Mouse (Mus musculus): Measurements from ENCODE around the gene AI467606.

- TF ChIP-seq CTCF (IDR thresholded peaks at IDR 0.05; ENCODE audit: low read depth, low read length) (no peak), POLR2A (IDR thresholded peaks at IDR 0.05; ENCODE audit: borderline replicate concordance, low read depth, low read length) (no peak)
Observed at GRCm38 (mm10) chr7:127114920-127115319, 23.8 kb downstream of the AI467606 start.
